Mouse (Mus musculus) liver, postnatal 0 days (tissue): ENCODE results near the gene Gm11559. TPM values are rescaled to one million over a fixed set of nuclear protein-coding genes. Genes with fewer than 3 reads are reported as not detected.
"Not testable (repeated sequence)": the region's sequence is repeated elsewhere in the genome, so short reads cannot be mapped to it uniquely, and the experiment has no call there.

Source experiments
- ATAC-seq: fragments of 200-750 bp; cut with Nextera tagmentation; 2 replicates; pipeline ENCODE4 v1.8.0; 2017; ENCODE audit warnings: mild to moderate bottlenecking, moderate library complexity
- DNase-seq: peaks from one replicate; pipeline ENCODE4 v3.0.0-alpha.2; 2016
- H3K27ac ChIP-seq: fragments of 300-500 bp; sonication (generic); 2 replicates; pipeline ENCODE4 v1.5.1; 2014; ENCODE audit warnings: antibody characterized with exemption, moderate library complexity, mild to moderate bottlenecking, low read depth
- H3K27me3 ChIP-seq: fragments of 300-500 bp; sonication (generic); 2 replicates; pipeline ENCODE4 v1.6.1; 2014; ENCODE audit warnings: low read length, control low read depth, mixed read lengths; ENCODE audit not compliant: insufficient read depth
- H3K36me3 ChIP-seq: fragments of 300-500 bp; sonication (generic); replicated peaks from 2 replicates; pipeline ENCODE4 v1.6.1; 2014; ENCODE audit warnings: mild to moderate bottlenecking, control low read depth, low read length, moderate library complexity, mixed read lengths; ENCODE audit not compliant: insufficient read depth
- H3K4me1 ChIP-seq: fragments of 300-500 bp; sonication (generic); 2 replicates; pipeline ENCODE4 v1.6.1; 2014; ENCODE audit warnings: antibody characterized with exemption, mild to moderate bottlenecking, control low read depth; ENCODE audit not compliant: insufficient read depth
- H3K4me2 ChIP-seq: fragments of 300-500 bp; sonication (generic); 2 replicates; pipeline ENCODE4 v1.6.1; 2014; ENCODE audit warnings: low read depth, mild to moderate bottlenecking, low read length, moderate library complexity, mixed read lengths
- H3K4me3 ChIP-seq: fragments of 300-500 bp; sonication (generic); 2 replicates; pipeline ENCODE4 v1.5.1; 2014; ENCODE audit warnings: low read depth, low read length
- H3K9ac ChIP-seq: fragments of 300-500 bp; sonication (generic); replicated peaks from 2 replicates; pipeline ENCODE4 v1.6.1; 2014; ENCODE audit warnings: mild to moderate bottlenecking, moderate library complexity
- H3K9me3 ChIP-seq: fragments of 300-500 bp; sonication (generic); 2 replicates; pipeline ENCODE4 v1.6.1; 2016; ENCODE audit warnings: mild to moderate bottlenecking, control low read depth, low read length, mixed read lengths
- CTCF ChIP-seq: sonication (generic); IDR thresholded peaks from 2 replicates; pipeline ENCODE4 v1.5.1; 2016; ENCODE audit warnings: antibody characterized with exemption, low read depth
- EP300 ChIP-seq: IDR thresholded peaks from 2 replicates; pipeline ENCODE4 v1.6.1; 2016; ENCODE audit warnings: antibody characterized with exemption, low read depth, mild to moderate bottlenecking
- WGBS: fragments of 180-500 bp; shearing (Covaris S2); extraction: QIAGEN DNeasy Blood & Tissue Kit; methylation state at CpG from one replicate; pipeline ENCODE4 v1.1.7; 2014; ENCODE audit not compliant: insufficient replicate concordance; 5-methylcytosine and 5-hydroxymethylcytosine counted together
- polyA plus RNA-seq: library from polyadenylated mRNA; unstranded; fragments of >200 nt; fragmentation: Nextera tagmentation; extraction: Ambion mirVana; gene quantifications from 2 replicates; pipeline ENCODE4 v1.2.1, GENCODE M21; 2015

Gene Gm11559
- polyA plus RNA-seq: not detected in 2 replicates

- H3K9me3 ChIP-seq, H3K27ac ChIP-seq, ATAC-seq, H3K4me3 ChIP-seq, H3K4me1 ChIP-seq, H3K36me3 ChIP-seq, H3K4me2 ChIP-seq, H3K27me3 ChIP-seq, H3K9ac ChIP-seq, DNase-seq: not testable (repeated sequence)
- 42% methylated on average over 1 of the region's 1 CpGs for WGBS
Measured at GRCm38 (mm10) chr11:99864176-99864575, at the start of gene Gm11559. TSS of gene Gm11559 (plus strand) at chr11:99864476.

GRCm38 (mm10) chr11:99815566-99815965 lies 48.7 kb upstream of the Gm11559 start, which contains the start of gene Gm11564:
TSS of gene Gm11564 (minus strand) at chr11:99815666.
- H3K27ac ChIP-seq, H3K4me2 ChIP-seq, H3K4me1 ChIP-seq, H3K36me3 ChIP-seq, DNase-seq, H3K4me3 ChIP-seq, H3K9ac ChIP-seq, H3K9me3 ChIP-seq, ATAC-seq, H3K27me3 ChIP-seq: not testable (repeated sequence)
- 59% methylated on average over 2 of the region's 2 CpGs for WGBS

GRCm38 (mm10) chr11:99837966-99838365 lies 26.3 kb upstream of the Gm11559 start, which contains the start of gene 2300003K06Rik:
TSS of gene 2300003K06Rik (minus strand) at chr11:99838066.
- no peak within 1 kb of the TSS for H3K27ac ChIP-seq
- no peak within 1 kb of the TSS for H3K4me3 ChIP-seq
- no peak within 1 kb of the TSS for H3K4me2 ChIP-seq
- no peaks in the 10 kb centered on the region for H3K9me3 ChIP-seq
- no peak for DNase-seq
- no peaks in the 10 kb centered on the region for H3K36me3 ChIP-seq
- no peaks in the 10 kb centered on the region for H3K4me1 ChIP-seq
- ATAC-seq: no peak
- 69% methylated on average over 1 of the region's 1 CpGs for WGBS
- no peaks in the 10 kb centered on the region for H3K27me3 ChIP-seq
- TF ChIP-seq CTCF (no peak), EP300 (no peak)
- no peak within 1 kb of the TSS for H3K9ac ChIP-seq

GRCm38 (mm10) chr11:99842185-99842584 lies 22.1 kb upstream of the Gm11559 start:
- no peak for TF ChIP-seq EP300
- TF ChIP-seq CTCF: no peak
- Histone ChIP-seq H3K4me1 (no peaks in the 10 kb centered on the region), H3K36me3 (no peaks in the 10 kb centered on the region), H3K9me3 (no peaks in the 10 kb centered on the region), H3K27me3 (no peaks in the 10 kb centered on the region), H3K9ac (no peak overlapping the region), H3K27ac (no peak overlapping the region), H3K4me2 (no peak overlapping the region), H3K4me3 (no peak overlapping the region)
- DNase-seq: no peak
- WGBS: 55% methylated on average over 1 of the region's 1 CpGs
- no peak for ATAC-seq

- ATAC-seq (no peak), DNase-seq (no peak)
- TF ChIP-seq EP300 (no peak), CTCF (no peak)
- H3K36me3 ChIP-seq: no peaks in the 10 kb centered on the region
- no peak overlapping the region for H3K9ac ChIP-seq
- WGBS: 79% methylated on average over 2 of the region's 2 CpGs
- no peaks in the 10 kb centered on the region for H3K9me3 ChIP-seq
- no peaks in the 10 kb centered on the region for H3K27me3 ChIP-seq
- H3K4me2 ChIP-seq: no peak overlapping the region
- no peak overlapping the region for H3K27ac ChIP-seq
- H3K4me1 ChIP-seq: no peaks in the 10 kb centered on the region
- H3K4me3 ChIP-seq: no peak overlapping the region
Measured at GRCm38 (mm10) chr11:99846746-99847145, 17.5 kb upstream of the Gm11559 start.

GRCm38 (mm10) chr11:99851508-99851907 lies 12.8 kb upstream of the Gm11559 start, which contains the start of gene Krtap4-16:
TSS of gene Krtap4-16 (minus strand) at chr11:99851608.
- Histone ChIP-seq H3K4me2 (no peak within 1 kb of the TSS), H3K4me1 (no peaks in the 10 kb centered on the region), H3K27ac (no peak within 1 kb of the TSS), H3K27me3 (no peaks in the 10 kb centered on the region), H3K9me3 (no peaks in the 10 kb centered on the region), H3K9ac (no peak within 1 kb of the TSS), H3K4me3 (no peak within 1 kb of the TSS), H3K36me3 (no peaks in the 10 kb centered on the region)
- ATAC-seq (no peak), DNase-seq (no peak)
- TF ChIP-seq CTCF: no peak
- TF ChIP-seq EP300: no peak

- WGBS: 58% methylated on average over 3 of the region's 3 CpGs
- DNase-seq: no peak
- TF ChIP-seq CTCF (peak; percentile 39), EP300 (no peak)
- Histone ChIP-seq H3K27ac (no peak overlapping the region), H3K9ac (no peak overlapping the region), H3K4me1 (no peaks in the 10 kb centered on the region), H3K4me2 (no peak overlapping the region), H3K9me3 (no peaks in the 10 kb centered on the region), H3K27me3 (no peaks in the 10 kb centered on the region), H3K36me3 (no peaks in the 10 kb centered on the region), H3K4me3 (no peak overlapping the region)
- ATAC-seq: no peak
Measured at GRCm38 (mm10) chr11:99854121-99854520, 10.2 kb upstream of the Gm11559 start.
